Mouse (Mus musculus): Measurements from ENCODE around the gene Prkag2. TPM values are rescaled to one million over a fixed set of nuclear protein-coding genes. Genes with fewer than 3 reads are reported as not detected.

The Prkag2 gene
- polyA plus RNA-seq, 1 experiment from 2014 or later, result 93.3 TPM

DNA sequence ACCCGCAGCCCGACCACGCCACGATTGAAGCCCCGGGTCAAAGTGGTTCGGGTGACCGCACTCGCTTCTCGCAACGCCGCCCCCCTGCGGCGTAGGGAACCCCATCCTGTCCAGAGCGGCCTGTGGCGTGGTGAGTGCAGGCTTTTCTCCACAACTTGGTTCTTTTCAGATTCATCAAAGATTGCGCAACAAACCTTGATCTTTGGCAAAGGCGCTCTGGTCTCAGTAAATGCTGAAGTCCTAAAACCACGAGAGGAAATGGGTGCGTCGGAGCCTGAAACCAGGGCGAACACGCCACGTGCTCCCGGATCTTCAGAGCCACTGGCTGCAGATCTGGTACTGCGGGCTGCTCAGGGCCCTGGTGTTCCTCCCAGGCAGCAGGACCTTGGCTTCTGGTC lies 683 bp upstream of the Prkag2 start:
- WGBS, result under 1% methylated on average over 25 of the region's 25 CpGs
- Histone ChIP-seq H3K9me3 (no peaks in the 10 kb centered on the region), H3K4me3 (peak overlapping the region; percentile 62), H3K27ac (replicated peaks) (no peak overlapping the region), H3K4me2 (replicated peaks) (peak overlapping the region; percentile 98), H3K27me3 (peaks cover 38% of the 10 kb centered on the region), H3K9ac (replicated peaks) (peak overlapping the region; percentile 31), H3K36me3 (no peaks in the 10 kb centered on the region), H3K4me1 (peaks cover 21% of the 10 kb centered on the region)
- 0 out of 2 replicates have a peak, but pooled peaks have one; percentile 25 for ATAC-seq (replicated peaks)

DNA sequence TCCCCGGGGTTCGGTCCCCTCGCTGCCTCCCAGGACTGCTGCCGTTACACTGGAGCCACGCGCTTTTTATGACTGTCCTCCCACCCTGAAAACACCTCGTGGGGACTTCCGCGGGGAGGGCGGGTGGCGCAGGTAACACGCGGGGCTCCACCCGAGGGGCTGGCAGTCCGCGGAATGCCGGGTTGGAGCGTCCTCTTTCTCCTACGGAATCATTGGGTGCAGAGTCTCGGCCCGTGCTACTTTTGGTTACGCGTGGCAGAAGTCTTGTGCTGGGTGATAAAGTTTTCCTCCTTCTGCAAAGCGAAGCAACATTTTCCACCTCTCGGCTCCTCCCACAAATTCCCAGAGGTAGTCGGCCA lies 306 bp downstream of the Prkag2 start:
- H3K27ac ChIP-seq (replicated peaks), result no peak overlapping the region
- under 1% methylated on average over 26 of the region's 26 CpGs for WGBS
- H3K36me3 ChIP-seq, result no peaks in the 10 kb centered on the region
- ATAC-seq (replicated peaks), result peak; percentile 12; the same call in 1 of the 2 replicates
- H3K4me3 ChIP-seq, result peak overlapping the region; percentile 62
- H3K4me1 ChIP-seq, result peaks cover 21% of the 10 kb centered on the region
- peak overlapping the region; percentile 31 for H3K9ac ChIP-seq (replicated peaks)
- peak overlapping the region; percentile 98 for H3K4me2 ChIP-seq (replicated peaks)
- no peaks in the 10 kb centered on the region for H3K9me3 ChIP-seq
- H3K27me3 ChIP-seq, result peaks cover 38% of the 10 kb centered on the region

DNA sequence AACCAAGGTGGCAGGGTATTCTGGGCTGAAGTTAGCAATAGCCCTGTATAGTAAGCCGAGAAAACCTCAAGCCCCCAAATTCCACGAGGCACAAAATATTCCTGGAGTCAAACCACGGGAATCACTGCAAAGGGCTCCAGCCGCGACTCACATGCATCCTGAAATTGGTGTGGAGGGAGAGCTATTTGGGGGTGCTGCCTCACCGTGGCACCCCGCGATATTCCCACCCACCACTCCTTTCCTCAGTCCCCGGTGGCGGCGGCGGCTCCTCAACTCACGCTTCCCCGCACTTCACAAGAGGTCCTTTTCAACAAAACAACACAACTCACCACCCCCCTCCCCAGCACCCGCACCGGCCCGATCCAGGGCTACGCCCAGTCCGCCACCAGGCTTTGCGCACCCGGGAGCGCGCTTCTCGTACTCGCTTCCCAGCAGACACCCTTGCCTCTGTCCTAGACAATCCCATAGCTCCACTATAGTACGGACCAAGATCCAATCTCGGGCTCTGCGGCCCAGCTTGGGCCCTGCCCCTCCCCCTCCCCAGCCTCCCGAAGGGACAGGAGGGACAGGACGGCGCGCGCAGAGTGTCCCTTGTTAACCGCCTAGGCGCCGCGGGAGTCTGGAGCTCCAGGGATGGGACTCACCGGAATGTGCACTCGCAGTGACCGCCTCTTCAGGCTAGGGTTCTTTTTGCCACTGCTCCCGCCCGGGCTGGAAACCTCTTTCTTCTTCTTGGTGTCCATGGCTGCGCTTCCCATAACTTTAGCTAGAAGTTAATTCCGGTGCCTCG lies 880 bp downstream of the Prkag2 start:
- H3K4me1 ChIP-seq, result peaks cover 21% of the 10 kb centered on the region
- H3K4me2 ChIP-seq (replicated peaks), result peak overlapping the region; percentile 98
- H3K9me3 ChIP-seq, result no peaks in the 10 kb centered on the region
- no peaks in the 10 kb centered on the region for H3K36me3 ChIP-seq
- 1% methylated on average over 45 of the region's 45 CpGs for WGBS
- peak overlapping the region; percentile 62 for H3K4me3 ChIP-seq
- peak; percentile 71 for ATAC-seq (replicated peaks)
- peaks cover 38% of the 10 kb centered on the region for H3K27me3 ChIP-seq
- H3K27ac ChIP-seq (replicated peaks), result no peak overlapping the region
- peak overlapping the region; percentile 31 for H3K9ac ChIP-seq (replicated peaks)

DNA sequence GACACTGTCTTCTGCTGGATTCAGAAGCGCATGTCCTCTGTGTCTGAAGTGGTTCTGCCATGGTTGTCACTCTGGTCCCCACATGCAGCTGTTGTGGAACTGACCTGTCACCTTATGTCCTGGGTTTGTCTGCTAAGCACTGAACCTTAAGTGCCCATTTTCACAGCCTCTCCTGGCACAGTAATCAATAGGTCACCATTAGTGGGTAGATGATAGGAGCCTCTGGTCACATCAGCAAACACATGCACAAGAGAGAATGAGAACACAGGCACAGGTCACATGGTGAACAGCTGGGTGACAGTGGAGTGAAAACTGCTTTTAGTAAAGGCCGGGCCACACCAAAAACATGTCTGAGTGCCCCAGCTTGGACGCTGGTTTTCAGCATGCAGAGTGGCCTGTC lies 2.6 kb downstream of the Prkag2 start:
- Histone ChIP-seq H3K36me3 (no peaks in the 10 kb centered on the region), H3K4me2 (replicated peaks) (no peak overlapping the region), H3K9me3 (no peaks in the 10 kb centered on the region), H3K27ac (replicated peaks) (no peak overlapping the region), H3K4me1 (peaks cover 21% of the 10 kb centered on the region), H3K27me3 (peaks cover 38% of the 10 kb centered on the region), H3K4me3 (no peak overlapping the region), H3K9ac (replicated peaks) (no peak overlapping the region)
- WGBS, result 72% methylated on average over 3 of the region's 3 CpGs
- no peak for ATAC-seq (replicated peaks)

DNA sequence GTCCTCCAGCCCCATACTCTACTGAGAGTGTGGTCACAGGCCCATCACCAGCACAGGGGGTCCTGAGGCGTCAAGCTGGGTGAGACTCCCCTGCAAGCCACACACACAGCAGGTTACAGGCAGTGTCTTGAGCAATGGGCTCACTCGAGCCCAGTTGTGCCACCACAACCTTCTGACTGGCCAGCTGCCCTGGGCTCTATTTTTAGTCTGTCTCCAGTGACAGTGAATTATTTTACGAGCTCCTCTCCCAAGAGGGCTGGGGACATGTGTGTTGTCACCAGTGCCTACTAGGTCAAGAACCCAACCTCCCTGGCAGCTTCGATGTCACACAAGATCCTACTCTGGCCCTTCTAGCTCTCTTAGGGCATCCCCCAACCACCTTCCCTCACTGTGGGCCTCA lies 4.0 kb downstream of the Prkag2 start:
- H3K4me2 ChIP-seq (replicated peaks), result no peak overlapping the region
- no peaks in the 10 kb centered on the region for H3K36me3 ChIP-seq
- no peak overlapping the region for H3K4me3 ChIP-seq
- WGBS, result 75% methylated on average over 4 of the region's 4 CpGs
- peaks cover 21% of the 10 kb centered on the region for H3K4me1 ChIP-seq
- no peak overlapping the region for H3K27ac ChIP-seq (replicated peaks)
- no peaks in the 10 kb centered on the region for H3K9me3 ChIP-seq
- H3K27me3 ChIP-seq, result peaks cover 30% of the 10 kb centered on the region
- no peak for ATAC-seq (replicated peaks)
- no peak overlapping the region for H3K9ac ChIP-seq (replicated peaks)

DNA sequence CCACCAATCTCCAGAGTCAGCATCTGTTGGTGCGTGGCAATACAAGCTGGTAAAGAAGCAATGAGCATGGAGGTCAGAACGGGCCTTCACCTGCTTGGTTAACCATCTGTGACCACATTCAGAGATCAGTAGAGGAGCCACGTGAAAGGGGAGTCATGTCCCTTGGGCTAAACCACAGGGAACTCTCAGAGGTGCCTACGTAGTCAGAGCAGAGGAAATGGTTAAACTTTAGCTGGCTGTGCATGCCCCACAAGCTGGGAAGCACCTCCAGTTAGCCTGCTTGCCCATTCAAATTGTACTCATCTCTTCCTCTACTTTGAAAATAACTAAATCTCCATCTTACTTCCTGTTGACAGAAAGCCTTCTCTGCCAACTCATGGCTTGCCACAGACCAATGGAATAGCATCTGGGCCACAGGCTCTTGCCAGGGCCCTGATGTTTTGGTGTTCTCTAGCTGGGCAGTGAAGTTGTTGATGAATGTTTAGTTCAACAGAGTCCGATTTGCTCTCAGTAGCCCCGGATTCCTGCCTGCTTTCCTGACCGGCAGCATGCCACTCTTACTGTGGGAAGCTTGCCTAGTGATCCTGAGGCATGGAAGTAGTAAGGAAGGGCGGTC lies 7.7 kb downstream of the Prkag2 start:
- Histone ChIP-seq H3K27me3 (no peaks in the 10 kb centered on the region), H3K27ac (replicated peaks) (no peak overlapping the region), H3K4me1 (no peaks in the 10 kb centered on the region), H3K4me3 (no peak overlapping the region), H3K36me3 (no peaks in the 10 kb centered on the region), H3K9me3 (no peaks in the 10 kb centered on the region), H3K4me2 (replicated peaks) (no peak overlapping the region), H3K9ac (replicated peaks) (no peak overlapping the region)
- ATAC-seq (replicated peaks), result no peak
- 76% methylated on average over 8 of the region's 8 CpGs for WGBS

DNA sequence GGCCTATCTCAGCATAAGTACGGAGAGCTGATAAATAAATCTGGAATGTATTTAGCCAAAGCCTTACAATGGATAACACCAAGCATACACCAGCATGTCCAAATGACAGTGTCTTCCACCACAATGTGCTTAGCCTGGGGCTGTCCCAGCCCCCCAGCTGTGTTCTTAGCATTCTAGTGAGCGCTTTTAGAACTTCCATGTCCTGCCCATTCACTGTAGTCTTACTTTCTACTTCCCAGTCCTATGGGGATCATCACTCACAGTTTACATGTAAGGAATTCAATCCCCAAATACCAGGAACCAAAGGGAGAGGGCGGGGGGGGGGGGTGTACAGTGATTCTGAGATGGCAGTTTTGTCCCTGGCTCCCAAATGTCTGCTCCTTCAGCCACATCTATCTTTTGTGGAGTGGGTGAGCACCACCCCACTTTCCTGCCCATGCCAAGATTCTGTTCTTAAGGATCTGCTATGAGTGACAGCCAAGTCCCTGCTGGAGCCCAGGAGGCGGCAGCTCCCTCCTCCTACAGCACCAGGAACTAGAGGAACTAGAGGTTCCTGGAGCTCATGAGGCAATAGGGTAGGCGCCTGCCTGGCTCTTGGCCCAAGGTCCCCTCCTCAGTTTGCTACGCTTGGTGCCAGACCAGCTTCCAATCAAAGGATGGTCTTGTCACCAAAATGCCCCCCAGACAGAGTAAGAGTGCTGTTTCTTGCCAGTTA lies 11.0 kb downstream of the Prkag2 start:
- WGBS, result 83% methylated on average over 6 of the region's 6 CpGs
- no peaks in the 10 kb centered on the region for H3K36me3 ChIP-seq
- no peak for ATAC-seq (replicated peaks)

DNA sequence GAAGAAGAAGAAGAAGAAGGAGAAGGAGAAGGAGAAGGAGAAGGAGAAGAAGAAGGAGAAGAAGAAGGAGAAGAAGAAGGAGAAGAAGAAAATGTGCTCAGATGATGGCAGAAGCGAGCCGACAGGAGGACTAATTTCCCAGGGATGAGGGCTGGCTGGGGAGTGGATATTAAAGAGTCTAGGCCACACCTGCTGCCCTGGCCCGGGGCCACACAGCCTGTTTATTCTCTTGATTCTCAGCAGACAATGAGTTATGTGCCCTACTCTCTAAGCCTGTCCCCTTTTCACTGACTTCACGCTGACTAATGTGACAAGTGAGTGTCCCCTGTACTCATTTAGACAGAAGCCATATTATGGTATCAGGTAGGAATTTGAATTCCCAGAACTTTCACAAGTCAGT lies 11.8 kb downstream of the Prkag2 start:
- Histone ChIP-seq H3K9ac (replicated peaks) (no peak overlapping the region), H3K27me3 (no peaks in the 10 kb centered on the region), H3K4me3 (no peak overlapping the region), H3K36me3 (no peaks in the 10 kb centered on the region), H3K4me2 (replicated peaks) (no peak overlapping the region), H3K27ac (replicated peaks) (no peak overlapping the region), H3K4me1 (peaks cover 10% of the 10 kb centered on the region), H3K9me3 (no peaks in the 10 kb centered on the region)
- 87% methylated on average over 4 of the region's 4 CpGs for WGBS
- ATAC-seq (replicated peaks), result no peak

More for the DNA sequence above, 11.0 kb downstream of the Prkag2 start:
- no peak overlapping the region for H3K4me2 ChIP-seq (replicated peaks)
- H3K9ac ChIP-seq (replicated peaks), result no peak overlapping the region
- peaks cover 10% of the 10 kb centered on the region for H3K4me1 ChIP-seq
- no peaks in the 10 kb centered on the region for H3K9me3 ChIP-seq
- H3K27me3 ChIP-seq, result no peaks in the 10 kb centered on the region
- no peak overlapping the region for H3K27ac ChIP-seq (replicated peaks)
- H3K4me3 ChIP-seq, result no peak overlapping the region

DNA sequence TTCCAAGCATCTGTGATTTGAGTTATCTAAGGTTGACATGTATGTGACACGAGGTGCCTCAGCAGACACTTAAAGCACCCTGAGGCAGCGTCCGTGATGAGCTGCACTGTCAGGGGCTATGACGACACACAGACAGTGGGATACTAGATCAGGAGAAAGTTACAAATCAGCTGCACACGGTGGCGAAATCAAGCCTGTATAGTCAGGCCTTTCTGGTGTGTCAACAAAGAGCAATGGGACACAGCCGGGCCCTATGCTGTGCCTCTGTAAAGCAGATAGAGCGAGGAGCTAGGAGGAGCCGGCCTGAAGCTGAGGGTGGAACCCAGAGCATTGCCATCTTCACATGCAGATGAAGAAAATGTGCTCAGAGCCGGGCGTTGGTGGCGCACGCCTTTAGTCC lies 12.3 kb downstream of the Prkag2 start:
- Histone ChIP-seq H3K4me3 (no peak overlapping the region), H3K9me3 (no peaks in the 10 kb centered on the region), H3K4me1 (peaks cover 10% of the 10 kb centered on the region), H3K27ac (replicated peaks) (no peak overlapping the region), H3K36me3 (no peaks in the 10 kb centered on the region), H3K9ac (replicated peaks) (no peak overlapping the region), H3K27me3 (no peaks in the 10 kb centered on the region), H3K4me2 (replicated peaks) (no peak overlapping the region)
- 87% methylated on average over 13 of the region's 13 CpGs for WGBS
- no peak for ATAC-seq (replicated peaks)

DNA sequence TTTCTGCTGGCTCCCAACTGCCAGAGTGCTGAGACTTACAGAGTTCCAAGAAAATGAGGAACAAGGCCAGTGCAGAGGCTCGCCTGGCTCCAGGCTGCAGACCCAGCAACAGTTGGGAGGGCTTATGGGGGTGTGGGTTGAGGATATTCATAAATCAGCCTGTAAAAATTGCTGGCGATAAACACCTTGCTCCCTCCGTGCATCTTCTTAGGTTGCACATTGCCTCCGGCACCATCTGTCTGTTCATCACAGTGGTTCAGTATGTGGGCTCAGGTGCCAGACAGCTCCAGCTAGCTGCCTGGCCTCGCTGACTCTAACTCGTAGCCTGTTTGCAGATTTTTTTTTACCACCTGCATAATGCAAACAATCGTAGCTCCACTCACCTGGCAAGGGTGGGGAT lies 13.4 kb downstream of the Prkag2 start:
- no peak overlapping the region for H3K27ac ChIP-seq (replicated peaks)
- 68% methylated on average over 7 of the region's 7 CpGs for WGBS
- H3K9ac ChIP-seq (replicated peaks), result no peak overlapping the region
- H3K4me3 ChIP-seq, result no peak overlapping the region
- no peak for ATAC-seq (replicated peaks)
- no peaks in the 10 kb centered on the region for H3K9me3 ChIP-seq
- peaks cover 10% of the 10 kb centered on the region for H3K4me1 ChIP-seq
- no peaks in the 10 kb centered on the region for H3K36me3 ChIP-seq
- H3K4me2 ChIP-seq (replicated peaks), result no peak overlapping the region
- H3K27me3 ChIP-seq, result no peaks in the 10 kb centered on the region

DNA sequence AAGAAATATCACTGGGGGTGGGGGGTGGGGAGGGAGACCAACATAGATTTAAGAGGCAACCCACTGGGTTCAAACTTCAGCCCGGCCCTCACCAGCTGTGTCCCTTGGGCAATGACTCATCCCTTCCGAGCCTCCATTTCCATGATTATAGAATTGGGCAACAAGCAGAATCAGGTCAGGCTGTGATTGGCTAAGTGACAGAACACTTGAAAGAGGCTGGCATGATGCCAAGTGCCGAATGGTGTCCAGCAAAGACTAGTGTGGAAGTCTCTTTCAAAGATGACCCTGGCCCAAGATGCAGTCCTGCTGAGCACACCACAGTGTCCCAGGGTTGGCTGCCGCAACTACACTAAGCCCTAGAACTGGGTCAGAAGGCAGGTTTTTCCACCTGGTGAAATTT lies 14.2 kb downstream of the Prkag2 start:
- Histone ChIP-seq H3K4me2 (replicated peaks) (no peak overlapping the region), H3K4me1 (peaks cover 10% of the 10 kb centered on the region), H3K36me3 (no peaks in the 10 kb centered on the region), H3K27ac (replicated peaks) (no peak overlapping the region), H3K4me3 (no peak overlapping the region), H3K9me3 (no peaks in the 10 kb centered on the region), H3K27me3 (no peaks in the 10 kb centered on the region), H3K9ac (replicated peaks) (no peak overlapping the region)
- WGBS, result 39% methylated on average over 4 of the region's 4 CpGs
- no peak for ATAC-seq (replicated peaks)

DNA sequence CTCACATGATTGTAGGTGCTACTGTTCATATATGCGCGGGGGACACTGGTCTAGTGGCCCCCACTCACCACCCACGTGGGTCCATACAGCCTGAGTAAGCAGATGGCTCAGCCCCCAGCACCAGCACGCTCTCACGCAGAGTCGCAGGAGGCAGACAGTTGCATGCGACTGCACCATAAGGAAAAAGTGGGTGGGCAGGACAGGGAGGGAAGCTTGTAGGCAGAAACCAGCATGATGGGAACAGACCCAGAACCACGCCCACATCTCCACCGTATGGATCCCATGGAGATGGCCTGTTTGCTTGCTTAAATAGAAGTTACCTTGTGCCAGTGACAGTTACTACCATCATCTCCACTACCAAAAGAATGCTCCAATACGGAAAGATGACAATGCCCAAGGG lies 15.3 kb downstream of the Prkag2 start:
- H3K4me2 ChIP-seq (replicated peaks), result no peak overlapping the region
- no peaks in the 10 kb centered on the region for H3K27me3 ChIP-seq
- 85% methylated on average over 10 of the region's 10 CpGs for WGBS
- no peak overlapping the region for H3K4me3 ChIP-seq
- H3K9me3 ChIP-seq, result no peaks in the 10 kb centered on the region
- ATAC-seq (replicated peaks), result 0 out of 2 replicates have a peak, but pooled peaks have one; percentile 48
- no peak overlapping the region for H3K9ac ChIP-seq (replicated peaks)
- peaks cover 10% of the 10 kb centered on the region for H3K4me1 ChIP-seq
- H3K27ac ChIP-seq (replicated peaks), result no peak overlapping the region
- no peaks in the 10 kb centered on the region for H3K36me3 ChIP-seq
